Mouse (Mus musculus) ES-CJ7 (cell line): ENCODE data around the gene Hbb-bh1.
"Not testable (repeated sequence)": the region's sequence is repeated elsewhere in the genome, so short reads cannot be mapped to it uniquely, and the experiment has no call there.

Experiments
- DNase-seq: peaks from one replicate; pipeline ENCODE4 v3.0.0; 2011; ENCODE audit warnings: low read depth, low spot score

Hbb-bh1 gene

DNA sequence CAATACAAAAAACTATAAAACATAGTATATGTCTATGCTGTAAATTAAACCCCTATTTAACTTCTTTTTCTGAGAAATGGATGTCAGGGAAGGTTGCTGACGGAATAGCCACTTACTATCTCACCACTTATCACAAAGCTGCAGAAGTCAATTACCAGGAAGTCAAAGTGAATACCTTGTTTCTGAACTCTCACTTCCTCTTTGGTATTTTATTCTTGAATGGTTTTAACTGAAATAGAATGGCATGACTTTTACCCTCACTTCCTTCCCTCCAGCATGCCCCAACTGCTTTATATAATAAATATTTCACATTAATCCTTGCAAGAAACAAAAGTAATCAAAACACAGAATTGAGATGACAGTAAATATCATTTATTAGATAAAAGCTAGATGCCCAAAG is 30.8 kb downstream of the Hbb-bh1 start:
- DNase-seq: no peak

DNA sequence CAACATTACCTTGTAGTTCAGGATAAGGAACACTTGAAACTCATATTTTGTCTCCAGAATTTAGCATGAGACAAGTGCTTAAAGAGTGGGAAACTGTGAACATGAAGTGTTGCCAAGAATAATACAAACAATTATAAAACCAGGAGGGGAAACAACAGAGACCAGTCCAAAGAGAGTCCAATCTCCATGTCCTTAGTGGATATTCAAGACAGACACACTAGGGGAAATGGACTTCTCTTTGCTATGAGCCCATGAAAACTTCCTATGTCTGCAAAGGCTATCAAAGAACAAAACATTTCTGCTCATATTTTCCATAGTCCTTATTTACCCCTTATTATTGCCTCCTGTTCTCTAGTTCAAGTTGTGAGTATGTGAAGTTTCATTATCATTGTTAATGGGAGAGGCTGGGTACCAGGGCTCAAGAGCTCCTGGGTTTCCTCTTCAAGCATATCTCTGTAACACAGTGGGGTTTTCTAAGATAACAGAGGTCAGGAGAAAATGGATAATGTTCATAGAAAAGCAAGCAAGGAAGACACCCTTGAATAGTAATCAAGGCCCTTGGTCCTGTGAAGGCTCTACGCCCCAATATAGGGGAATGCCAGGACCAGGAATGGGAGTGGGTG is 31.6 kb downstream of the Hbb-bh1 start:
- no peak for DNase-seq

DNA sequence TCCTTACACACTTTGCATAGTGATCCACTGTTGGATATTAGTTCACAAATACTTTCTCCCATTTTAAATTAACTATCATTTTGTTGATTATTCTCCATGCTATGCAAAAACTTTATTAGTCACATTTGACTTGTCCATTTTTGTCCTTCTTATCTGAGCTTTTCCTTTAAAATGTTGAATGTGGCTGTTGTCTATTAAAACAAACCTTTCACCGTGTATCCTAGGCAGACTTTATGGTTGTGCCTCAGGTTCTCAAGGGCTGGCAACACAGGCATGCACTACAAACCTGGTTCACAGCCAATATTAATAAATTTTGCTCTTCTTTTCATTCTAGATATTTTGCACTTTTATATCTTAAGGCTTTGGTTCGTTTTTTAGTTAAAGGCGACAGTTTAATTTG is 32.2 kb downstream of the Hbb-bh1 start:
- DNase-seq: no peak

DNA sequence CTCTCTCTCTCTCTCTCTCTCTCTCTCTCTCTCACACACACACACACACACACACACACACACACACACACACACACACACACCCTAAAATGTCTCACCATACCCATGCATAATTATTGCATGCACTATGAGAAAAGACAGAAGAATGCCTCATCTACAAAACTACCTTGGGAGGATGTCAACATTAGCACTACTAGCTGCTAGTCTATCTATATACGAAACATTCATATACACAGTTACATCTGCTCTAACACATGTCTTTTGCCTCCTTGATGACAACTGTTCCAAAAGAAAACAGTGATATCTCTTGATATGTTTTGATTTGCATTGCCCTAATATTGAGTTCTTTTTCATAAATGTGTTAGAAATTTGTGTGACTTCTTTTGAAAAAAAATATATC is 32.7 kb downstream of the Hbb-bh1 start:
- no peak for DNase-seq

DNA sequence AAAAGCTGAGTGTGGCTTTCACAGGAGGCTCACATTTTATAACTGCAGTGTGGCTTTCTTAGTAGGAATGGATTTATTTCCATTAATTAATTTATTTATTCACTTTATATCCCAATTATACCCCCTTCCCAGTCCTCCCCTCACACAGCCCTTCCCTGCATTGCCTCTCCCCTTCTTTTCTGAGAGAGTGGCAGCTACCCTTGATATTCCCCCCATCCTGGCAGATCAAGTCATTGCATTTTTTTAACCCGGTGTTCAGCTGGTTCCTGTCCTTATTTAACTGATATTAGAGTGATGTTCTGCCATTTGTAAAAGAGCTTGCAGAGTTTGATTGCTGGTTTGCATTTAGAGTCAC is 33.2 kb downstream of the Hbb-bh1 start:
- DNase-seq: no peak

DNA sequence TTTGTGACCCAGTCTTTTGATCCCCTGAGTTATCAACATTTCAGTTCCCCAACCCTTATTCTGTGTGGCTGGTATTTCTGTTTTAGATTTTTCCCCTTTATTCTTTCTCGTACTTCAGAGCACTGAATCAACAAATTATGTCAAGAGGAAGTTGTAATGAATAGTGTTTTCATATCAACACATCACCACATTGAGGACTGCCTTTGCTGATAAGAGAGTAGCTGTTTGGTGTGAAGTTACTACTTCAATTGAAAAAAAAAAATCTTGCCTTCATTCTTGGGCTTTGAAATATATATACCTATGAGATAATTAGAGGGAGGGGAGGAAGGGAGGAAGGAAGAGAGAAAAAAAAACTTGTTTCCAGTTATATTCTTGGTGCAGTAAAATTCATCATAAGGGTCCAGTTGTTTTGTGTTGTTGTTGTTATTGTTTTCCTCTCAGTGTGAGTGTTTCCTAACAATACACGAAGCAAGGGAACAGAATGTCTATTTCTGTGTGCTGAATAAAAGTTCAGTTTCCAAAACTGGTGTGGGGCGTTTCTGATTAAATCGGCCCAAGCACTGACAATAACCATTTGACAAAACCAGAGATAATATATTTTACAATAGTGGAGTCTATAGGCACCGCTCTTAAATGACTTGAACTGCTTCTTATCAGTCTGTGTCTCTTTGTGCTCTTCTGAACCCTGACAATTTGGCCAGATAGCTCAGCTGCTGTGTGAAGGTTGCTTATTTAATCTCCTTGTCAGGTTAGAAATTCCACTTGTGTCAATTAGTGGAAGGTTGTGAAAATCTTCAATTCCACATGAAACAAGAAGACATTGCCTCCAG is 33.8 kb downstream of the Hbb-bh1 start:
- no peak for DNase-seq

DNA sequence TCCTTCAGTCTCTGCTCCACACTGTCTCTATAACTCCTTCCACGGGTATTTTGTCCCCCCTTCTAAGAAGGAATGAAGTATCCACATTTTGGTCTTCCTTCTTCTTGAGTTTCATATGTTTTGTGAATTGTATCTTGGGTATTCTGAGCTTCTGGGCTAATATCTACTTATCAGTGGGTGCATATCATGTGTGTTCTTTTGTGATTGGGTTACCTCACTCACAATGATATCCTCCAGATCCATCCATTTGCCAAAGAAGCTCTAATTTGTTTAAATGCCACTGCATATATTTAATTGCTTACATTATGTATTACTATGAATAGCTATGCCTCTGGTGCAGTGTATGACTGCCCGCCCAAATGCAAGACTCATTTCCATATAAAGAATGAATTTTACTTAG is 34.8 kb downstream of the Hbb-bh1 start:
- DNase-seq: not testable (repeated sequence)

DNA sequence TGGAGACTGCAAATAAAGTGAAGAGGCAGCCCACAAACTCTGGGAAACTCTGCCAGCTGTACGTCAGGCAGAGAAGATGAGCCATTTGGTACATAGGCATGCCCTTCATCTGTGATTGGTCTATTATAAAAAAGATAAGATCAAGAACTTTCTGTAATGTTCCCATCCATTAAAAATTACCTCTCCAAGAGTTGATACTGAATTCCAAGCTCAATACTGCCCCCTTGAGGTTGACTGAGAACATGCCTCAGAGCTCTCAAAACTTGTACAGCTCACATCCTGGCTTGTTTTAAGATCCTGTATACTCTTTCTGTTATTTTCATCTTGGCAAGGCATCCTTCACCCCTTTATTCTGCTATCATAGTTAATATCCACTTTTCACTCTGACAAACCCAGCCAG is 36.1 kb downstream of the Hbb-bh1 start:
- DNase-seq: peak; percentile 41

DNA sequence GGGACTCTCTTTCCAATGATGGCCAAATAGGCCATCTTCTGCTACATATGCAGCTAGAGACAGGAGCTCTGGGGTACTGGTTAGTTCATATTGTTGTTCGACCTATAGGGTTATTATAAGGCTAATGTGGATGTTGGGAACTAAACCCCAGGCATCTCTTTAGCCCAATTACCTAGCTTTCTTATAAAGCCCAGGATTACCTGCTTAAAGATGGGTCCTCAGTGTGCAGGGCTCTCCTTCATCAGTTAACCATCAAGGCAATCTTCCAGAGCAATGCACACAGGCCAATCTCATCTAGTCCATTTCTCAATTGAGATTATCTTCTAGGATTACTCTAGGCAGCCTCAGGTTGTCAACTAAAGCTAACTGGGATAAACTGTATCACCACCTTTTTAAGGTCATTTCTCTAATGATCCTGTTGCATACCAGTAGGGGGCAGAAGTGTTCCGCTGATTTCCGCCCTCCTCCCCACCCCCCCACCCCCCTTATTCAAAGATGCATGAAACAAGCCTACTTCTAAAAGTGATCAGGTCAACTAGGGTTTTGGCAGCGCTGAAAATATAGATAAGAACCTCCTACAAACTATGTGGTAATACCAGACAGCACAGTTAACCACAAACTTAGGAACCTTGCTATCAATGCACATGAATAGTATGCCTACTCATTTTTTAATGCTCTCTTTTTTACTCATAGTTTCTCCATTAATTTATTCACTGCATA is 50.1 kb downstream of the Hbb-bh1 start:
- peak; percentile 2 for DNase-seq

DNA sequence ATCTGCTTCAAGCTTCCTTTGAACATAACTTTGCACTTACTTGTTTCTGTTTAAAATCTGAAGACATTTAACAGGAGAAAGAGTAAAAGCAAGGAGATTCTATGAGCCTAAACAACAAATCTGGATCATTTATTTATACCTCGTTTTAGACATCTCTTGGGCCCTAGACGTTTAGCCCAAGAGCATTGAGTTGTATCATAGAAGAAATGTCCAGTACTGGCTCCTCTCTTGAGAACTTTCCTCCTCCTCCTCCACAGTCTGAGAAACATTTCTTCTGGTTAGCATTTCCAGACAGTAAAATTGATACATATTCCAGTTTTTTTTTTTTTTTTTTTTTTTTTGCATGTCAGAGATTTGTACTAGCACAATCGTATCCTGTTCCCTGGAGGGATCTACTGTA is 51.2 kb downstream of the Hbb-bh1 start, which contains the start of gene Olfr67:
Olfr67 (minus strand) TSS at position 101 of the 400 bp plus-strand sequence.
- DNase-seq: no peak
